Mouse (Mus musculus): ENCODE measurements around the gene Cap1. TPM values are rescaled to one million over a fixed set of nuclear protein-coding genes. Genes with fewer than 3 reads are reported as not detected.
"Not testable (repeated sequence)": the region's sequence is repeated elsewhere in the genome, so short reads cannot be mapped to it uniquely, and the experiment has no call there.

Cap1 gene
- polyA plus RNA-seq, 1 experiment: 0.52 TPM

DNA sequence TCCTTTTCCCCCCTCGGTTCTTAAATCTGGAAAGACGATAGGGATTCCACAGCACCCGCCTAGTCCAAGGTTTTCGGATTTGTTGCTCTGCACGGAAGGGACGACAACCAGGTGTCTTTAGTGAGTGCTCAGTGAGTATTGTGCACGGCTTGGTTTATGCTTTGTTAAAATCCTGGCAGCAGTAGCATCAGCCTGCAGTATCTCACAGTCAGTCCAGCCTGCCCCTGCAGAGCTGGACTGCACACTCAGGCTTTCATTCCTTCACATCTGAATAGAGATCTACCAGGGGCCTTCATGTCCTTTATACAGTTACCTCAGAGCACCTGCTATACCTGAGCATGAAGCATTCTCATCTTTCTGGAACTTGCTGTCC lies 49.5 kb downstream of the Cap1 start:
- H3K36me3 ChIP-seq (ENCODE audit: control insufficient read depth): no peaks in the 10 kb centered on the region; the same call in 1 of the 2 replicates
- H3K27me3 ChIP-seq (ENCODE audit: control insufficient read depth): no peaks in the 10 kb centered on the region
- H3K9me3 ChIP-seq (ENCODE audit: control insufficient read depth, low read length): no peaks in the 10 kb centered on the region
- H3K4me3 ChIP-seq (replicated peaks): peak overlapping the region; percentile 74
- peaks cover 18% of the 10 kb centered on the region for H3K4me1 ChIP-seq (ENCODE audit: control insufficient read depth)
- TF ChIP-seq TAL1 (IDR thresholded peaks at IDR 0.05; ENCODE audit: low read length) (no peak), GATA1 (IDR thresholded peaks at IDR 0.05; ENCODE audit: low read length) (no peak)

DNA sequence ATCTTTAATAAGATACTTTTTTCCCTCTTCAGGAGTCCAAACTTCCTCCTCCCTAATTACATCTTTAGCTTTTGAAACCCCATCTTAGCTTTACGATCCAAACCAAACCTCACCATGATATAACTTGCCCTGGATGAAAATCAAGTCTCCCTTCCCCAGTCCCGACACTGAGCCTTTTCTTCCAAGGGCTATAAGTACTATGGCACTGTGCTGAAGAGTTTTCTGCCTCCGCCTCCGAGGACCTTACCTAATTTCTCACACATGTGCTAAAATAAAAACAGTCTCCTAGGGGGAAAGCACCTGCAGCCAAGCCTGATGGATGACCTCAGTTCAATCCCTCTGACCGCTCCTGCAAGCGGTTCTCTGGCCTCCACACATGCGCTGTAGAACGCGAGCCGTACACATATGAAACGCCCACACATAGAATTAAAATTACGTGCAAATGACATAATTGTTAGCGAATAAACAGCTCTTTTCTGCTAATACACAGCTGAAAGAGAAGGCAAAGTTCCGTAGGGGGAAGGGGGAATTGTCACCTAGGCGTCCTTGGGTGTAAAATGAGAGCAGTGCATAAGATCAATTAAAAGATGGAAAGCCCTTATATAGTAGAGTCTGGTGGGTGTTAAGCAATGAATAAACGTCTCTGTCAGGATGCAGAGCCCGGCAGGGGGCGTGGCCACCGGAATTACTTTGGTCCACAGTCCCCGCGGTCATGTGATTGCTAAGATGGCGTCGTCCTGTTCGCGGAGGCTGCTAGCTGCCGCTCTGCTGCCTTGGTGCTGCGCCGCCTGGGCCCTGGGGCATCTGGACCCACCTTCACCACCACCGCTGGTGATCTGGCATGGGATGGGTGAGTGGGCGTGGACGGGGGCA lies 50.1 kb downstream of the Cap1 start, which contains the start of gene Ppt1:
Gene Ppt1 (plus strand): TSS at position 713 of the 873 bp plus-strand sequence.
- no peaks in the 10 kb centered on the region for H3K27me3 ChIP-seq (ENCODE audit: control insufficient read depth)
- H3K4me1 ChIP-seq (ENCODE audit: control insufficient read depth): peaks cover 18% of the 10 kb centered on the region

DNA sequence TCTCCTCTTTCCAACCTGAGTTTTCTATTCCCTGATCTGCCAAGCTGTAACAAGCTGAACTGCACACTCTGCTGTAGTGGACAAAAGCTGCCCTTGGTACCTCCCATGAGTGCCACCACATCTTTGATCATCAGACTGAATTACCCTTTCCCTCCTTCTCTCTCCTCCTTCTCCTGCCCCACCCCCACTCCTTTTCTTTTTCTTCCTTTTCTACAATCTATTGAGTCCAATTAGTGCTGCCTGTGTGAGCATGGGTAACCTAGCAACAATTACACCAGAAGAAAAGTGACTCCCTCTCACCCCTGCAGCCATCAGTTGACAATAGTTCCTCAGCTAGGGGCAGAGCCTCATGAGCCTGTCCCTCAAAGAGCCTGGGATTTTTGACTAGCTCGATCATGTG lies 54.0 kb downstream of the Cap1 start:
- Histone ChIP-seq H3K4me3 (replicated peaks) (no peak overlapping the region), H3K36me3 (ENCODE audit: control insufficient read depth) (no peaks in the 10 kb centered on the region), H3K9me3 (ENCODE audit: control insufficient read depth, low read length) (no peaks in the 10 kb centered on the region), H3K27me3 (ENCODE audit: control insufficient read depth) (no peaks in the 10 kb centered on the region), H3K4me1 (ENCODE audit: control insufficient read depth) (peaks cover 27% of the 10 kb centered on the region)
- no peak for TF ChIP-seq TAL1 (IDR thresholded peaks at IDR 0.05; ENCODE audit: low read length)
- TF ChIP-seq GATA1 (IDR thresholded peaks at IDR 0.05; ENCODE audit: low read length): no peak

More for the DNA sequence above, 50.1 kb downstream of the Cap1 start, which contains the start of gene Ppt1:
- Histone ChIP-seq H3K4me3 (replicated peaks) (peak within 1 kb of the TSS; percentile 74), H3K36me3 (ENCODE audit: control insufficient read depth) (no peaks in the 10 kb centered on the region), H3K9me3 (ENCODE audit: control insufficient read depth, low read length) (no peaks in the 10 kb centered on the region)
- no peak for TF ChIP-seq TAL1 (IDR thresholded peaks at IDR 0.05; ENCODE audit: low read length)

DNA sequence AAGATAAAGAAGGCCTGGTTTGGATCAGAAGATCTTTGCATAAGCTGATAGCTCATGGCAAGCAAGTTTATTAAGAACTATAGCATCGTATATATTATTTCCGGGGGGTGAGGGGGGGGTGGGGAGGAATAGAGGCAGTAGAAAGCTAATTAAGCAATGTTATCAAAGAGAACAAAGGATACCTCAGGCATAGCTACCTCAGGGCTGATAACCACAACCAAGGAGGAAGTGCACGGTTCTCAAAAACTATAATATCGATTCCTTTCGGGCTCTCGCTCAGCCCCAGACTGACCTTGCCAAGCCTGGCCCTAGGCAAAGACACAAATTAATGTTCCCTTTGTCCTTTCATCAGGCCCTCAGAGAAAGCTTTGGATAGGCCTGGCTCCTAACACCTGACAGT lies 56.5 kb downstream of the Cap1 start:
- H3K27me3 ChIP-seq (ENCODE audit: control insufficient read depth): no peaks in the 10 kb centered on the region
- H3K36me3 ChIP-seq (ENCODE audit: control insufficient read depth): no peaks in the 10 kb centered on the region
- H3K4me1 ChIP-seq (ENCODE audit: control insufficient read depth): peaks cover 10% of the 10 kb centered on the region
- H3K9me3 ChIP-seq (ENCODE audit: control insufficient read depth, low read length): no peaks in the 10 kb centered on the region
- TF ChIP-seq GATA1 (IDR thresholded peaks at IDR 0.05; ENCODE audit: low read length) (no peak), TAL1 (IDR thresholded peaks at IDR 0.05; ENCODE audit: low read length) (no peak)
- no peak overlapping the region for H3K4me3 ChIP-seq (replicated peaks)

DNA sequence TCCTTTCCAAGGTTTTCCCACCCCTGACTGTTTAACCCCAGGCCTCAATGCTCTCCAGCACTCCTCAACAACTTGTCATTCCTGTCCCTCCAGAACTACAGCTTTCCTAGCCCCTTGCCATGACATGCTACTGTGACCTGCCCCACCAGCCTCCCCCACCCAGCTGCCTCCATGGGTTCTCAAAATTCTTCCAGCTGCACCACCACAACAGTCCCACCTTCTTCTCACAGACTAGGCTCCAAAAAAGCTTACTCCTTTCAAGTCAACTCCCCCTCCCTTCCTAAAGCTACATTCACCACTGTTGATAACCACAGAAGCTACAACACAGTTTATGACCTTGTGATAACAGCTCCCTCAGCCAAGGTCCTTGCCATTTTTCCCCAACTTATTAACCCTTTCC lies 58.2 kb downstream of the Cap1 start:
- peaks cover 10% of the 10 kb centered on the region for H3K4me1 ChIP-seq (ENCODE audit: control insufficient read depth)
- H3K27me3 ChIP-seq (ENCODE audit: control insufficient read depth): no peaks in the 10 kb centered on the region
- TF ChIP-seq GATA1 (IDR thresholded peaks at IDR 0.05; ENCODE audit: low read length): no peak
- TF ChIP-seq TAL1 (IDR thresholded peaks at IDR 0.05; ENCODE audit: low read length): no peak
- no peak overlapping the region for H3K4me3 ChIP-seq (replicated peaks)
- no peaks in the 10 kb centered on the region for H3K9me3 ChIP-seq (ENCODE audit: control insufficient read depth, low read length)
- no peaks in the 10 kb centered on the region for H3K36me3 ChIP-seq (ENCODE audit: control insufficient read depth)

- not testable (repeated sequence) for H3K36me3 ChIP-seq (ENCODE audit: control insufficient read depth); H3K4me1 ChIP-seq (ENCODE audit: control insufficient read depth); H3K9me3 ChIP-seq (ENCODE audit: control insufficient read depth, low read length); H3K4me3 ChIP-seq (replicated peaks); H3K27me3 ChIP-seq (ENCODE audit: control insufficient read depth)
Observed at GRCm38 (mm10) chr4:122820941-122821340, 64.9 kb downstream of the Cap1 start.

DNA sequence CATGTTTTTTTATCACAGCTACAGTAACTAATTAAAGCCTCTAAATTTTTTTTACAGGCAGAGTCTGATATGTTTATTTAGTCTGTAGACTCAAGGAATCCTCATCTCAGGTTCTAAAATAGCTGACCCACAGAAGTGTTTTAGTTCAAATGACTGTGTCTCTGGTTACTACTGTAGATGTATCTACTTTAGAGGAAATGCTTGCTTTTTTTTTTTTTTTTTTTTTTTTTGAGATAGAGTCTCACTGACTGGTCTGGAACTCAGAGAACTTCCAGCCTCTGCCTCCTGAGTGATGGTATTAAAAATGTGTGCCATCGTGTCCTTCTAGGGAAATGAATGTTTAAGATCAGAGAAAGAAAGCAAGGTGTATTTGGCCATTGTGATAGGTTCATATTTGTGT lies 69.7 kb downstream of the Cap1 start:
- Histone ChIP-seq H3K4me1 (ENCODE audit: control insufficient read depth) (no peaks in the 10 kb centered on the region), H3K27me3 (ENCODE audit: control insufficient read depth) (no peaks in the 10 kb centered on the region), H3K4me3 (replicated peaks) (no peak overlapping the region), H3K36me3 (ENCODE audit: control insufficient read depth) (no peaks in the 10 kb centered on the region), H3K9me3 (ENCODE audit: control insufficient read depth, low read length) (no peaks in the 10 kb centered on the region)
- TF ChIP-seq TAL1 (IDR thresholded peaks at IDR 0.05; ENCODE audit: low read length): no peak
- TF ChIP-seq GATA1 (IDR thresholded peaks at IDR 0.05; ENCODE audit: low read length): no peak

- Histone ChIP-seq H3K9me3 (ENCODE audit: control insufficient read depth, low read length) (no peaks in the 10 kb centered on the region), H3K36me3 (ENCODE audit: control insufficient read depth) (no peaks in the 10 kb centered on the region), H3K27me3 (ENCODE audit: control insufficient read depth) (no peaks in the 10 kb centered on the region), H3K4me3 (replicated peaks) (no peak overlapping the region), H3K4me1 (ENCODE audit: control insufficient read depth) (no peaks in the 10 kb centered on the region)
- TF ChIP-seq GATA1 (IDR thresholded peaks at IDR 0.05; ENCODE audit: low read length) (no peak), TAL1 (IDR thresholded peaks at IDR 0.05; ENCODE audit: low read length) (no peak)
Observed at GRCm38 (mm10) chr4:122811824-122812223, 74.0 kb downstream of the Cap1 start.

DNA sequence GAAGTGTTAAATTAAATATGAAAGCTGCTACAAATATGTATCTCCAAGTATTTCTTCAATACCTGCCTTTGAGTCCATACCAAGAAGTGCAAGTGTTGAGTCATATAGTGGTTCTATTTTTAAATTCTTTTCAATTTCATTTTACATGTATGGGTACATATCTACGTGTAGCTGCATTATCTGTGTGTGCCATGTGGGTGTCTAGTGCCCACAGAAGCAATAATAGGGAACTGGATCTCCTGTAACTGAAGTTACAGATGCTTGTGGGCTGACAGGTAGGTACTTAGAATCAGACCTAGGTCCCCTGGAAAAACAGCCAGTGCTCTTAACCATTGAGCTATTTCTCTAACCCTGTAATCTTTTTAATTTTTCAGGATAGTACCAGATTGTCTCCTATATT lies 74.7 kb downstream of the Cap1 start:
- Histone ChIP-seq H3K4me1 (ENCODE audit: control insufficient read depth) (no peaks in the 10 kb centered on the region), H3K36me3 (ENCODE audit: control insufficient read depth) (no peaks in the 10 kb centered on the region), H3K27me3 (ENCODE audit: control insufficient read depth) (no peaks in the 10 kb centered on the region), H3K9me3 (ENCODE audit: control insufficient read depth, low read length) (no peaks in the 10 kb centered on the region), H3K4me3 (replicated peaks) (no peak overlapping the region)
- TF ChIP-seq GATA1 (IDR thresholded peaks at IDR 0.05; ENCODE audit: low read length): no peak
- TF ChIP-seq TAL1 (IDR thresholded peaks at IDR 0.05; ENCODE audit: low read length): no peak

Other genes starting within 250 kb of the Cap1 start
- not detected in 2 replicates for gene 9530002B09Rik, start 196.8 kb downstream of the Cap1 start, polyA plus RNA-seq (2012)
- 0.14 and 0.17 TPM in 2 replicates for gene Ppt1, start 49.8 kb downstream of the Cap1 start, polyA plus RNA-seq (2012)
- gene Mfsd2a, start 75.1 kb upstream of the Cap1 start, polyA plus RNA-seq (2012): not detected in 2 replicates
- gene Mycl, start 109.6 kb upstream of the Cap1 start, polyA plus RNA-seq (2012): 0.02 TPM in 1 of 2 replicates, not detected in the other
- 0.04 TPM in 1 of 2 replicates, not detected in the other for gene Trit1, start 130.5 kb upstream of the Cap1 start, polyA plus RNA-seq (2012)
- not detected in 2 replicates for gene Bmp8b, start 219.1 kb upstream of the Cap1 start, polyA plus RNA-seq (2012)
- not detected in 2 replicates for gene Oxct2b, start 230.2 kb upstream of the Cap1 start, polyA plus RNA-seq (2012)